Mouse (Mus musculus) gastrocnemius, adult 8-10 months (tissue): ENCODE measurements around the gene Tmem192. TPM values are rescaled to one million over a fixed set of nuclear protein-coding genes. Genes with fewer than 3 reads are reported as not detected.

Experiments
- DNase-seq, 2 experiments: peaks; one replicate each; pipeline ENCODE4 v3.0.0; 2022; ENCODE audit warnings: low spot score in 2 of 2
- total RNA-seq, 4 experiments: library from RNA; stranded (reverse); gene quantifications; 2 replicates each; pipeline ENCODE4 v1.2.4; 2022

Tmem192 gene
- 10 to 100 TPM; 20.8 to 25.3 (median 22.4) TPM for total RNA-seq

DNA sequence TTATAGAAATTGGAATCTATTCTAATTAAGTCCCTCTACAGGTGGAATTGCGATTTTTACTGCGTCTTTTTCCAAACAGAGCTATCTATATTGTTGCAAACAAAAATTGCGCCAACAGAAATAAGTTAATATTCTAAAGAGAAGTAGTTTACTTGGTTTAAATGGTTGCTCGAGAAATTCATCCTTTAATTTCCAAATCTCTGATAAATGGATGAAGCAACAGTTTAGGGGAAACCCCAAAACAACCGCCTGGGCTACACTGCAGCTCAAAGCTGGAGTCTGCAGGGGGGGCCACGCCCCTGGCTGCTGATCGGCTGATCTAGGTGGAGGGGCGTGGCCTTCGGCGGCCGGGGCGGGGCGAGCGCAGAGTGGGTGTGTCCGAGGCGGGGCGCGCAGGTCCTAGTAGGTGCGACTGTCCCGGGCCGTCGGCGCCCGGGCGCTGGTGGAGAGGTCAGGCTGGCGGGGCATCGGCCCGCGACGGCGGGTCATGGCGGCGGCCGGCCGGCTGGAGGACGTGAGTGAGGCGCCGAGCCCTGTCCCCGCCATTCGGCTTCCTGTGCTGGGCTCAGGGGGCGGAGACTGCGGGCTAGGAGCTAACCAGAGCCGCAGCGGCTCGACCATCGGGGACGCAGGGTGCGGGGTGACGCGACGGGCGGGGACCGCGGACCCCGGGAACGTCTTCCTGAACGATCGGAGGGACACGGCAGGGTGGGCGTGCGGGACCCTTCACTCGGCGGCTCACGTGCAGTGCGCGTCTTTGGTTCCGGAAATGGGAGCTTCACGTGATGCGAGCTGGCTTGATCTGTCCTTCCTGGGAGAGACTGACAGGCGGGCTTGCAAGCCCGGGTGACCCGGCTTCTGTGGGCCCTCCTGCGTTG lies at the start of gene Tmem192:
TSS of gene Tmem192 (plus strand) at position 366 of the 878 bp plus-strand sequence.
- peak; percentile 96 to 97 for DNase-seq

DNA sequence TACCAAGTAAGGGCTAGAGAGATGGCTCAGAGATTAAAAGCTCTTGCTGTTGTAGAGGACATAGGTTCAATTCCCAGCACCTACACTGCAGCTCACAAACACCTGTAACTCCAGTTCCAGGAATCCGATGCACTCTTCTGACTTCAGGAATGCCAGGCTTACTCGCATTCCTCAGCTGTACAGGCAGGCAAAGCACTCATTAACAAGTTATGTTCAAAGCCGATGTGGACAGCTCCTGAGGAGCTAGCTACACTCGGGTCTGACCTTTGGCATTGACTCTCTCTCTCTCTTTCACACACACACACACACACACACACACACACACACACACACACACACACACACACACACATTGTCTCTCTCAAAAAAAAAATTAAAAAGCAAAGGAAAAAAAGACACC lies 48.3 kb upstream of the Tmem192 start:
- no peak for DNase-seq

DNA sequence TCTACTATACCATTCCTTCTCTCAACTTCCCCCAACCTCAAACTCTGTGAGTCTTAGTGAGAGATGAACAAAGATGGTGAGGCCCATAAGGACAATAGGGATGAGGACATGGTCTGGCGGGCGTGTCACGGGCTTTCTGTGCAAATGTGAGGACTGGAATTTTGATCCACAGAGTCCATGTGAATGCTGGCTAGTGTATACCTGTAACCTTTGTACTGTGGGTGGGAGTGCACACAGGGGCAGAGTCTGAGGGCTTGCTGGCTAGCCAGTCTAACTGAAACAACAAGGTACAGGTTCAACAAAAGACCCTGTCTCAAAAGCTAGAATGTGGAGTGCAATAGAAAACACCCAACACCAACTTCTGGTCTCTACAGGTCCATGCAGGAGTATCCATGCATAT lies 46.3 kb upstream of the Tmem192 start:
- DNase-seq = no peak

DNA sequence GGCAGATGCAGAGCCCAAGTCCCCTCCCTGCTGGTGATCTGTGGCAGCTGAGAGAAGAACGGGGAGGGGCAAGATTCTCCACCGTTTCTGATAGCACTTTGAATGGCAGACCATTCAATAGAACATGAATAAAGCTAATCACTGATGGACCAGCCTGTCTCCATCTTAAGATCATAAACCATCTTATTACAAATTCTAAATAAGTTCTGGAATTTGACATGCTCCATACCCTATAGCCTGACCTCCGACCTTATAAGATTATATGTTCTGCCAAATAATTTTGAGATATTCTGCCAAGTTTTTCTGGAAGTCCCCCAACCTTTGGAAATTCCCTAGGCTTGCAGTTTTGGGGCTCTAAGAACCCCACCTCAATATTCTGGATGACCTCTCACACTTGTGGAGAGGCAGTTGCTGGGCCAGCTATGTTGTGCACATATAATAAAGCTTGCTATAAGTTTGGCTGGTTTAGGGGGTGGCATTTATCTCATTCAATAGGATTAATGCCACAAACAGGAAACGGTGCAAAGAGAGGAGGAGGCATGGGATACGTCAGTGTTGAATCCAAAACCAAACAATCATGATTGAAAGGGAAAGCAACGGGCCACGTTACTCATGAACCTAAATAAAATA lies 45.3 kb upstream of the Tmem192 start:
- no peak for DNase-seq

DNA sequence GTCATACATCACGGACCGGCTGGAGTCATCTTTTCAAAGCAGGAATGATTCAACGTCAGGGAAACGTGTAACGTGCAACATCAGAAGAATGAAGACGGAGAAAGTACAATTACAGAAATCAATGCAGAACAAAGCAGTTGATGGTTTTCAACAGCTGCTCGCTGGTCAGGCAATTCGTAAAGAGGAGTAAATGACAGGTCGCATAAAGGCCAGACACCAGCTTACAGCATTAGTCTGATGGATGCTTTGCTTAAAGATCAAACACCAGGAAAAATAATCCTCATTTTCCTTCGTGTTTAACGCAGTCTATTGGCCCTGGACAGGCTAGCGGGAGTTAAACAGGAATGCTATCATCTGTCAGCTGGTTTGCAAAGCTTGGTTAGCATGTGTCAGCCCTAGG lies 44.8 kb upstream of the Tmem192 start:
- no peak for DNase-seq

DNA sequence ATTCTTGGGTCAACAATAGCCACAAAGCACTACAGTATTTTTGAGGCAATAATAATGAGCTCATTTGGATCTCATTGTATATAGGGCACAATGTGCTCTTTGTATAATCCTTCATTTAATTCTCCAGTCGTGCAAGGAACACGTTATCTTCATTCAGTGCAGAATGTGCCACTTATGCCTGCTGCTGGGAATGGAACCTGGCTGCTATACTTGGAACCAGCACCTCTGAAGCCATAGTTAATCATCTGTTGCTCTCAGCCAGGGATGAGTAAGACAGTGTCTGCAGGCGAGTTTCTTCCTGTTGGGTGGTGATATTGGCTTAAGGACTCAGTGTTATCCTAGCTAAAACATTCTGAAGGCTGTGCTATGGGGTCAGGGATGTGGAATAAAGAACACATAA lies 43.2 kb upstream of the Tmem192 start:
- no peak for DNase-seq

DNA sequence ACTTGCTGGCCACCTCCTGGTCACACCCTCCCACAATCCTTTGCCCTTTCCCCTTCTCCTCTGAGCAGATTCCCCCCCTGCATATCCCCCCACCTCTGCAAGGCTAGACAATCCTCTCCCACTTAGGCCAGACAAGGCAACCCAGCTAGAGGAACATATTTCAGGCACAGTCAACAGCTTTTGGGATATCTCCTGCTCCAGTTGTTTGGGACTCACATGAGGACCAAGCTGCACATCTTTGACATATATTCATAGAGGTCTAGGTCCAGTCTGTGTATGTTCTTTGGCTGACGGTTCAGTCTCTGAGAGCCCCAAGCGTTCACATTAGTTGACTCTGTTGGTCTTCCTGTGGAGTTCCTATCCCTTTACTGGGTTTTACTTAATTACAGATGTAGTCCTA lies 37.0 kb upstream of the Tmem192 start:
- DNase-seq = no peak

DNA sequence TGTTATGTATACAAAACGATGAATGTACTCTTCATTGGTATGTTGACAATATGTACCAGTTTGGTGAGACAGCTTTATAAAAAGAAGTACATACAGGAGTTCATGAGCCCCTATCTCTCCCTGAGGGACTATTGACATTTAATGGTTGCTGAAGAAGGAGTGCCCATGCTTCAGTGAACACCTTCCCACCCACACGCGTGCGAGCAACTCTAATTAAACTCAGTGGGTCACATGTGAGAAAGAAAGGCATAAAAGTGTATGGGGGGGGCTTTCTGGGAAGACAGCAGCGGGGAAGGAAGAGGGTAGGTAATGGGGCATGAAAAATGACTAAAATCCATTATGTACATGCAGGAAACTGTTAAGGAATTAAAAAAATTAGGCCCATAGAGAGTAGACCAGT lies 30.2 kb upstream of the Tmem192 start:
- no peak for DNase-seq

DNA sequence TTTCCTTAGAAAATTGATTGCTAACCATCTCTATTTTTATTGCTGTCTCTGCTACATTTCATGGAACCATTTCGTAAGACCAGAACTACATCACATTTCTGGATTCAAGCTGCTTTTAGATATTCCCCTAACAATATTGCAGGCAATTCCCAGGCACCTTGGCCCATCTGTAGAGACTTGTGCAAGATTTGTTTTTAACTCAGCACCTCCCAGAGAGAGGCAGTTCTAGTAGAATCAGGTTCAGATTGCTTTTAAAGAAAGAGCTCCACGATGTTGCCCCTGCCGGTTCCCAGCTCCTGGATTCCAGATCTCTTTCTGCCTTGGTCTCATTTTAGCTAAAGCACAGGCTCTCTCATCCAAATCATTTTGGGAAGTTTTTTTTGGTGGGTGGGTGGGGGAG lies 23.7 kb upstream of the Tmem192 start:
- DNase-seq = no peak

DNA sequence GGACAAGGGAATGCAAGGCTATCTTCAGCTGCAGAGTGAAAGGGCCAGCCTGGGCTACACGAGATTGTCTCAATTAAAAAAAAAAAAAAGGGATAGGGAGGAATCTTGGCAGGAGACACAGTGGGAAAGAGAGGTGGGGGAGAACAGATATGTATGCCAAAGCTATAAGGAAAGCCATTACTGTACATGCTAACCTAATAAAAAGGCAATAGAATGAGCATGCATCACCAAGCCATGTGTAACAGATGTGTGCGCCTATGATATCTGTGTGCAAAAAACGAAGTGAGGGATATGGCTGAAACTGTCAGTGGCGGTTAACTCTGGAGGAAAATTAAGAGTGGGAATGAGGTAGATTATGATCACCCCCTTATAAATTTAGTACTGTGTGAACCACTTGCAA lies 21.2 kb upstream of the Tmem192 start:
- no peak for DNase-seq

DNA sequence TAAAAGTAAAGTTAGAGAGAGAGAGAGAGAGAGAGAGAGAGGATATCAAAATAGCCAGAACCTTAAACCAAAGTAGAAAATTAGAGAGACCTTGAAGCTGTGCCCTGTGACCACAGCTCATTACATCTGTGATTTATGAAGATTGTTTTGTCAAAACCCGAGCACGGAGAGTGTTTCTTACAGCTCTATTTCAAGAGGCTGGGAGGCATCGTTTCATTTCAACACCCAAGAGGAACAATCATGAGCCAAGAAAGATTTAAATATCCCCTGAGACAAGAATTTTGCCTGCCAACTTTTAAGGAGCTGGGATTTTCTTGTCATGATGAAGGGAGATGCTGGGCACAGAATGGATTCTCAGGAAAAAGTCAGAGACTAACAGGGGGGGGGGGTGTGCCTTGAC lies 20.6 kb upstream of the Tmem192 start:
- no peak for DNase-seq

DNA sequence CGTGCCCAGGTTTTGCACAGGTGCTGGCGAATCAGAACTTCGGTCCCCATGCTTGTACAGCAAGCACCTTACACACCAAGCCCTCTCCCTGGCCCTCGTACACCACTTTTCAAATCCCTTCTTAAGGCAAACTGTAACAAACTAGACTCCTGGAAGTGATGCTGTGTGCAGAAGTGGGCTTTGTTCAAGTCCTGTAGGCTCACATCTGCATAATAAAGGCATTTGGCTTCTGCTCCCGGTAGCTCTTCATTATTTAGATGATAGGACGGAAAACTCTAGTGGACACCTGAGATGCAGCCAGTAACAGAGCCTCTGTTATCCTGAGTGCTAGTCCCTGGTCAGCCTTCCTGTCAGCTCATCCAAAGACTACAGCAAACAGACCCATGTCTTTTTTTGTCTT lies 18.0 kb upstream of the Tmem192 start:
- DNase-seq = no peak

DNA sequence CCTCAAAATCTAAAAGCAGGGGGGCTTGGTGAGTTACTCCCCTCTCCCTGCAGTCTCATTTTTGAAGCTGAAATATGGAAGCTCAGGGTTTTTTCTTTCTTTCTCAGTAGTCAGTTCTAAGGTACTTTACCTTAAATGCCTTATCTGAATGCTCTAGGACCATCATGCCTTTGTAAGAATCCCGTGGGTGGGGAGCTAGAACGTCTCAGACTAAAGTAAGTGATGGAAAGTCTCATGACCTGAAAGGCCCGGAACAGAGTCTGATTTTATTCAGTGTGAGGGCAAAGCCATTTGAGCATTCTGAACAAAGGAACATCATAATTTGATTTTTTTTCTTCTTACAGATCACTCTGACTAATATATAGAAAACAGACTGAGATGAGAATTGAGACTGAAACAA lies 12.0 kb upstream of the Tmem192 start:
- no peak for DNase-seq

DNA sequence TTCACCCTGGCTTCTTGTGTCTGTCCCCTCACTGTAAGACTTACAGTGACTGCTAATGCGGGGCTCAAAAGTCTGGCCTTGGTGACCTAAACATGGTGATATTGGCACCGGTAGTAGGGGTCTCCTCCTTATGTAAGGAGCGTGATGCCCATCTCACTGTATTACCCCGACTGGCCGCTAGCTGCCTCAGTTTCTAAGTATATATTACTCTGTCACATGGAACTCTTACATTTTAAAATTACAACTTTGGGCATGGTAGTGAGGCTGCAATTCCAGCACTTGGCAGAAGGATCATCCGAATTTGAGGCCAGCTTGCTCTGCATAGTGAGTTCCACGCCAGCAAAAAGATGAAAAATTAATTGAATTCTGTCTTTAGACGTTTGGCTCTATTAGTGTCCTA lies 6.0 kb upstream of the Tmem192 start:
- no peak for DNase-seq

DNA sequence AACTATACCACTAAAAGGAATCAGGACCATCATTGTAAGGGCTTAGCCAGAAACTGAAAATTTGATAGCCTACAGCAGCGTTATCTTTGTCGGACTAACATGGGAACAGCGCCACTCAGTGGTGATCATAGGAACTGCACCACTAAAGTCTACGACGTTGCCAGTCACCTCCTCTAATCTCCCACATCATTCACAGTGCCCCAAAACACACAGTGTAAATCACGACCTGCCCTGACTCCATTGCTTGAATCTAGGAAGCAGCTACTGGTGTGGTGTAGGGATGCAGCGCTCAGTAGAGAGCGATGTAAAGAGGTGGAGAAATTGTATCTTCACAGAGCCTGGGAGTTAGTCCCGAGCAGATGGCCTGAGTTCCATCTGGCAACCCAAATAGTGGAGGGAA lies 5.5 kb upstream of the Tmem192 start:
- peak; percentile 48 to 54 for DNase-seq

DNA sequence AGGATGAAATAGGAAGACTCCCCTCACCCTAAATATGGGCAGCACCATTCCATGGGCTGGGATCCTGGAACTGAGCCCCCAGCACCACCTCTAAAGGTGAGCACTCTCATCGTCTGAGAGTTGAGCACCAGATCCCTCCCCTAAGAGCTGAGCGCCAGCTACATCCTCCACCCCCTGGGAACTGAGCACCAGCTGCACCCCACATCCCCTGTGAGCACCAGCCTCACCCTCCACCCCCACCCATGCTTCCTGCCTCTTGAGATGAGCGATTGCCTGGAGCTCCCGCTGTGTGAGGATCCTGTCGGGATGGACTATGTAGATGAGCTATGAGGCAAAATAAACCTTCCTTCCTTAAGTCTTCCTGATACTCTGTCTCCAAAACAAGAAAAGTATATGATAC lies 4.0 kb upstream of the Tmem192 start:
- no peak for DNase-seq

DNA sequence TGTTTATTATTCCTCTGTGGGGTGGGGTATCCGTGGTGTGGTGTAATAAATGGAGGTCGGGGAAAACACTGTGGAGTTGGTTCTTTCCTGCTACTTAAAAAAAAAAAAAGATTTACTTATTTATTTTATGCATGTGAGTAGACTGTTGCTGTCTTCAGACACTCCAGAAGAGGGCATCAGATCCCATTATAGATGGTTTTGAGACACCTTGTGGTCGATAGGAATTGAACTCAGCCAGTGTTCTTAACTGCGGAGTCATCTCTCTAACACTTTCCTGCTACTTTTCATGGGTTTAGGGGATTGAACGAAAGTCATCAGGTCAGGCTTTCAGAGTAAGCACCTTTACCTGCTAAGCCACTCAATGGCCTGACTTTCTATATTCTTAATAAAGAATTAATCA lies 2.2 kb upstream of the Tmem192 start:
- no peak for DNase-seq

DNA sequence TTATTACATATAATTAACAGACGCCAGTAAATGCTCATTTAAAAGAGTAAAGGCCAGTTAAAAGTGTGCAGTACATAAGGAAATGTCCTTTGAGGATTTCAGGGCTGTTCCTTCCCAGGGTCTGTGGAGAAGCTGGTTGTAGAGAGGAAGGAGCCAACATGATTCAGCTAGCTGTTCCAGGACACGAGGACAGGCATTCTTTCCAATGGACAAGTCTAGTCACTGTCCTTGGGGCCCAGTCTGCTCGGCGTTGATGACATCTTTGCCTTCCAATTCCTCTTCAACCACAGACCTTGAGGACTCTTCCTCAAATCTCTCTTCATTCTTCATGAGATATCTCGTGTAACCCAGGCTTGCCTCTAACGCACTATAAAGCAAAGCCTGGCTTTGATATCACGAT lies 1.4 kb upstream of the Tmem192 start:
- DNase-seq = no peak

DNA sequence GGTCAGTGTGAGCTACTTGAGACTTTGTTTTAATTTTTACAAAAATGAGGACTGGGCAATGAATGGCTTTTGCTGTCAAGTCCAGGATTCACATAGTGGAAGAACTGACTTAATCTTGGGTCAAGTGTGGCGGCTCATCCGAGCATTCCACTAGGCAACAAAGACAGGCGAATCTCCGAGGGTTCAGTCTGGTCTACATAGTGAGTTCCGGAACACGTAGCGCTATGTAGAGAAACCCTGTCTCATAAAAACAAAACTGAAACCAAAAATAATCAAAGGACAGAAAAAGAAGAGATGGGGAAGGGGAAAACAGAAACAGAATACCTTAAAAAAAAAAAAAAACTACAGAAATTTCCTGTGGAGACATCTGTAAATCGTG lies 555 bp upstream of the Tmem192 start:
- DNase-seq = no peak

DNA sequence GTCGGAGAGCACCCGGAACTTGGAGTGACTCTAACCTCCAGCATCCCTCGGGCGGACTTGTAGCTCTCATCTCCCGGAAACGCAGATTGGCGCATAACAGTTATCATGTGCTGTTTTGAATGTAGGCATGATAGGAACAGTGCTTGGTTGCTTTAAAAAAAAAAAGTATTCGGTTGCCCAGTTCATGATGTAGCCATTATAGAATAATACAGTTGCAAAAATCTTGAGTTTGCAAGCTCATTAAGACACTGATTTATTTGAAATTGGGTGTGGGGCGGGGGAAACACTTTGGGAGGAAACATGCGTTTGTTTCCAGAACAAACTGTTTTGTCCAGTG lies 681 bp downstream of the Tmem192 start:
- DNase-seq = no peak

DNA sequence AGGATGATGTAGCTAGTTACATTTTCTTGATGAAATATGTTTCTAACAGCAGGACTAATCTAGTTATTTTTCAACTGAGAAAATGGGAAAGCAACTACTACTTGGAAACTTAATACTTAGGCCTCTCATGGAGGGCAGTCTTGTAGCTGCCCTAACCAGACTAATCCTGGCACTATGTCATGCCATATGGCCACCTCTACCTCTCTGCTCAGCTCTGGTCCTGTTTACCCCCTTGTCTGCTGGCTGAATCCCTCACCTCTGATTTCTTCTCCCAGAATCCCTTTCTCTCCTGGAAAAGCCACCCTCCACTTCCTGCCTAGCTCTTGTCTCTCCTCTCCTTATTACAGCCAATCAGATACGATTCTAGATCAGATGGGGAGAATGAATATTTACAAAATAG lies 1.4 kb downstream of the Tmem192 start:
- no peak for DNase-seq

DNA sequence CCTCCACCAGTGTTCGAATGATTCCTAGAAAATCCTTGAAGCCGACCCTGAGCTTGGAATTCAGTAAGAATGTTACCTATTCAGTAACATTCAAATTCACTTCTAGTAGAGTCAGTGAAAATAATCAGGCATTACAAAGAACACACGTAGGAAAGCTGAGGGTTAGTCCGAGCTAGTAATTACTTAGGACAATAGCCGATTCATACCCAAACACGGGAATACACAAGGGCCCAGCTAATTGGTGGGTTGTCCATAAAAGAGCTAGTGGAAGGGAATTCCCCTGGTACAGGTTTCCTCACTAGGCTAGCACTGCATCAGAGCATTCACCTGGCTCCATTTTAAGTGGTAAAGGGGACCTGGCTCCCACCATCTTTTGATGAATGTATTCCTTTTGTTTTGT lies 5.1 kb downstream of the Tmem192 start:
- DNase-seq = no peak

DNA sequence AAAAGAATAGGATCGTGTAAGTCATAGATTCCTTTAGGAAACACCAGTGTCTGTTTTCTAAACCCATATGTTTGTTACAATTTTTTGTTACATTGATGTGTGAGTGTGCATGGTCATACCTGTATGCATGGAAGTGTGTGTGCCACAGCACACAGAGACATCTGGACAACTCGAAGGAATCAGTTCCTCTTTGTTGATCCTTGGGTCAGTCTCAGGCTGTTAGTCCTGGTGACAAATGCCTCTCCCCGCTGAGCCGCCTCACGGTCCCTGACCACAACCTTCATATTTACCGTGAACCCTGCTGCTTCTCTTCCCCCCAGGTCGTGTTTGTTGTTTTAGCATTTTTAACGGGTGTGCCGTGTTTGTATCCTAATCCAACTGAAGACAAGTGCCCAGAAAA lies 12.0 kb downstream of the Tmem192 start:
- no peak for DNase-seq
